Mouse (Mus musculus): Measurements from ENCODE around the gene Rprd1b. TPM values are rescaled to one million over a fixed set of nuclear protein-coding genes. Genes with fewer than 3 reads are reported as not detected.
A peak's percentile ranks its signal among the peaks of the same experiment; 100 is the strongest.

Rprd1b gene
- polyA plus RNA-seq, 1 experiment from 2014 or later, result 8.4 TPM

DNA sequence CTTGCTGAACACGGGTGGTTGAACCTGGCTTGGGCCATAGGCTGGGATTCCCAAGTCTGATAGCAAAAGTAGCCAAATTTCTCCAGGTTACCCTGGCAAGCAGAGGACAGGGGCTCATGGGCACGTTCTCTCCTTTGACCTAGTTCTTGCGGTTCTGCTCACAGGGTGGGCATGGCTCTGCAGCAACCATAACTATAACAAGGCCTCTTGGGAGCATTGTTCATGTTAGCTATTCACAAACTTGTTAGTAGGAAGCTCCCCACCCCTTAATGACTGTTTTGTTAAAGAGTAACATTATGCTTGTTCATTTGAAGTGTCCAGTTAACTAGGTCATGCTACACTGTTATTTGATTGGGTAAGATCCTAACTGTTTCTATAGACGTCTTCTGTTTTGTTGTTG is 137.5 kb downstream of the Rprd1b start:
- 93% methylated on average over 4 of the region's 4 CpGs for WGBS (ENCODE audit: missing documents)
- no peak overlapping the region for H3K27ac ChIP-seq

DNA sequence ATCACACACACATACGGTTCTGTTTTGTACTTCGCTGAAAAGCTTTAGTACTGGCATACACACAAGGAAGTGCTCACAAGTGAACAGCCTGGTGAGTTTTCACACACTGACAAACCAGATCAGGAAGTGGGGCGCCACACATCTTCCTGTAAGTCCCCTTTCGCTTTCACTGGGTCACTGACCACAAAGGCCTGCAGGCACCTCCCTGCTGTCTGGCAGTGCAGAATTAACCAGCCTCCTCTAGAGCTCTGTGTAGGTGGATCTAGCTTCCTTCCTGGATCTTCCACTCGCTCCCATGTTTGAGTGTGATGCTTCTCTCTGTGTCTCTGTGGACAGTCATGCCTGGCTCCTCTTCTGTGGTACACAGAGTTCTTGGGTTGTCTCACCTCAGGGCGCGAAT is 138.3 kb downstream of the Rprd1b start:
- Histone ChIP-seq H3K79me2 (ENCODE audit: inconsistent target) (no peaks in the 10 kb centered on the region), H3K36me3 (ENCODE audit: inconsistent target) (no peaks in the 10 kb centered on the region), H3K27ac (peak overlapping the region; percentile 51), H3K4me3 (ENCODE audit: inconsistent target) (no peak overlapping the region)
- 5% methylated on average over 7 of the region's 7 CpGs for WGBS (ENCODE audit: missing documents)

More for the DNA sequence above, 137.5 kb downstream of the Rprd1b start:
- no peaks in the 10 kb centered on the region for H3K36me3 ChIP-seq (ENCODE audit: inconsistent target)
- H3K79me2 ChIP-seq (ENCODE audit: inconsistent target), result no peaks in the 10 kb centered on the region
- H3K4me3 ChIP-seq (ENCODE audit: inconsistent target), result no peak overlapping the region

DNA sequence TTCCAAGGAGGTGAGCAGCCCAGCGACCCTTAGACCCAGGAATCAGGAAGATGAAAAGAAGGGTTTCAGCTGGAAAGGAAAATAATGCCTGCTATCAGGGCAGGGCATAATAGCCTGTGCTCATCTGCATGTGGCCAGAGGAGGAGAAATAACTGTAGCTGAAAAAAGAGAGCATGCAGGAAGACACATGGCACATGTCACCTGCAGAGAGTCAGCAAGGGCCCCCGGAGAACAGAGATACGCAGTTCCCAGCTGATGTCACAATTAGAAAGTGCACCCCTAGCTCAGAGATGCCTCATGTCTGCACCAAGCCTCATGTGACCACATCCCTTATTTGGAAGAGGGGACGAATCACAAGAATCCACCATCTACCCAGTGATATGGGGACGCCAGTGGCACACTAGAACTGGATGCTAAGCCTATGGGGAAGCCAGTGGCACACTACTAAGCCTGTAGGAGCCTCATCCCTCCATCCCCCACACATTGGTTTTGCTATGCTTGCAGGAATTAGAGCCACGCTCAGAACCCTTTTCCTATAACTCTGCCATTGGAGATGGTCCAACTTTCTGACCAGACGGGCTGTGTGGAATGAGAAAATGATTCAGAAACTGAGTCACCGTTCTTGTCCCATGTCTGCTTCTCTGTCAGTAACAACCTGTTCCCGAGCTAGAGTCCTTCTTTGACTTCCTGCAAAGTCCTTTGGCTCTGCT is 139.4 kb downstream of the Rprd1b start:
- 34% methylated on average over 9 of the region's 9 CpGs for whole genome bisulfite sequencing (ENCODE audit: missing documents)
- Histone ChIP-seq H3K4me3 (ENCODE audit: inconsistent target) (no peak overlapping the region), H3K27ac (peak overlapping the region; percentile 51), H3K36me3 (ENCODE audit: inconsistent target) (no peaks in the 10 kb centered on the region), H3K79me2 (ENCODE audit: inconsistent target) (no peaks in the 10 kb centered on the region)

DNA sequence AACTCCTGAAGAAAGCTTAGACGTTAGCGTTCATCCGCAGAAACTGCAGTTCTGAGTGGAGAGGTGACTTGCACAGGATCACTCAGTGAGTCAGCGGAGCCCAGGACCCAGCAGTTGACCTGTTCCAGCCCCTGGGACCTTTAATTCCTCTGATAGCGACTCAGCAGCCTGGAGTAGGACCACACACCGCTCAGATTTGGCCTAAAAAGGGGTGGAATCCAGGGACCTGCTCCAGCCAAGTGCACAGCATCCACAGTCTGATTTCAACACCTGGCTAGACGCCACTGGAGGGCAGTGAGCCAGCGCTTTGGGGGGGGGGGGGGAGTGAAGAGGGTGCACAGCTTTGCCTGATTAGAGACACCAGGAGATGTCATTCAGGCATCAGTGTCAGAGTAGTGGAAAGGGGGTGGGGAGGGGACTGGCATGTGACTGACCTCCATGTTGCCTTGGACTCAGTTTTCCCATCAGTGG is 140.5 kb downstream of the Rprd1b start:
- Histone ChIP-seq H3K27ac (no peak overlapping the region), H3K79me2 (ENCODE audit: inconsistent target) (no peaks in the 10 kb centered on the region), H3K4me3 (ENCODE audit: inconsistent target) (no peak overlapping the region), H3K36me3 (ENCODE audit: inconsistent target) (no peaks in the 10 kb centered on the region)
- 86% methylated on average over 7 of the region's 8 CpGs for WGBS (ENCODE audit: missing documents)

DNA sequence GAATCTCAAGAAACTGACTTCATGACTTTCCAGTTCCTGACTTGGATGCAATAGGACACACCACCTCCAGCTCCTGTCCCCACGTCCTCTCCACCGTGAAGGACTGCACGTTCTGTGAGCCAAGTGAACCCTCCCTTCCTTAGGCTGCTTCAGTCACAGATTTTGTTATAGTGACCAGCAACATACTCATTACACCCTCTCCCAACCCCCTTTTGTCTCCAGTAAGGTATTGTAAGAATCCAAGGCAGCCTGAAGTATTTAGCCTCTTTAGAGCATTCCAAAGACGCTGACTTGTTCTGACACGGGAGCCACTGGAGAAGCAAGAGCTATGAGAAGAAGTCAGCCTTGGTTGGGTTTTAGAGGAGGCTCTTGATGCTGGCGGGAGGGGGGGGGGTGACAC is 141.1 kb downstream of the Rprd1b start:
- no peaks in the 10 kb centered on the region for H3K36me3 ChIP-seq (ENCODE audit: inconsistent target)
- no peak overlapping the region for H3K4me3 ChIP-seq (ENCODE audit: inconsistent target)
- 89% methylated on average over 6 of the region's 6 CpGs for WGBS (ENCODE audit: missing documents)
- H3K27ac ChIP-seq, result no peak overlapping the region
- no peaks in the 10 kb centered on the region for H3K79me2 ChIP-seq (ENCODE audit: inconsistent target)

DNA sequence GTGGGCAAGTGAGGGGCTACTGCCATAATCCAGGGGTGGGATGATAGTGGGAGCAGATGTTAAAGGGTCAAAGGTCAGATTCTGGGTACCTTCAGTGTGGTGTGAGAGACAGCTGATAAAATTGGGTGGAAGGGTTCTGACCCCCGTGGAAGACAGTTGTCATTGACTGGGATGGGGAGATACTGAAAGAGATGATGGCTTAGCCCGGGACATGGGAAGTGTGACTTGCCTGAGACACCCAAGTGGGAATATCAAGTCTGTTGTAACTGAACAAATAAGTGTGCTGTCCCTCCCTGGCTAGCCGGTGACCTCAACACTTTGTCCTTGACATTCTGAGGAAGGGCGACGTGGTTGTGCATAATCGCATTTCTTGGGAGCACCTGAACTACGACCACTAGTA is 141.5 kb downstream of the Rprd1b start:
- Histone ChIP-seq H3K27ac (no peak overlapping the region), H3K36me3 (ENCODE audit: inconsistent target) (no peaks in the 10 kb centered on the region), H3K79me2 (ENCODE audit: inconsistent target) (no peaks in the 10 kb centered on the region), H3K4me3 (ENCODE audit: inconsistent target) (no peak overlapping the region)
- 97% methylated on average over 7 of the region's 7 CpGs for WGBS (ENCODE audit: missing documents)

DNA sequence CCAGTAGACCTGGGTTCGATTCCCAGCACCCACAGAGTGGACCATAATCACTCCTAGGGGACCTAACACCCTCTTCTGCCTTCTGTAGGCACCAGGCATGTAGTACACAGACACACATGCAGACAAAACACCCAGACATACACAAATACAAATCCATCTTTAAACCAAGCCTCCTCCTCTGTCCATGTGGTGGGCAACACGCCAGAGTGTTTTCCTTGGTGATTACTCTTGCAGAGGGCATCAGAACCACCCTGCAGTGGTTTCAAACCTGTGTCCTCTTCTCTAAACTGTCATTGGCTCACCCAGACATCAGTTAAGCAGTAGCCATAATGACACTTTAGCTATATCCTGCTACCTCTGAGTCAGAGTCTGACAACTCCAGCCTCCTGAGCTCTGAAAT is 142.1 kb downstream of the Rprd1b start:
- H3K4me3 ChIP-seq (ENCODE audit: inconsistent target), result no peak overlapping the region
- no peaks in the 10 kb centered on the region for H3K79me2 ChIP-seq (ENCODE audit: inconsistent target)
- no peak overlapping the region for H3K27ac ChIP-seq
- H3K36me3 ChIP-seq (ENCODE audit: inconsistent target), result no peaks in the 10 kb centered on the region
- WGBS (ENCODE audit: missing documents), result 87% methylated on average over 2 of the region's 2 CpGs

DNA sequence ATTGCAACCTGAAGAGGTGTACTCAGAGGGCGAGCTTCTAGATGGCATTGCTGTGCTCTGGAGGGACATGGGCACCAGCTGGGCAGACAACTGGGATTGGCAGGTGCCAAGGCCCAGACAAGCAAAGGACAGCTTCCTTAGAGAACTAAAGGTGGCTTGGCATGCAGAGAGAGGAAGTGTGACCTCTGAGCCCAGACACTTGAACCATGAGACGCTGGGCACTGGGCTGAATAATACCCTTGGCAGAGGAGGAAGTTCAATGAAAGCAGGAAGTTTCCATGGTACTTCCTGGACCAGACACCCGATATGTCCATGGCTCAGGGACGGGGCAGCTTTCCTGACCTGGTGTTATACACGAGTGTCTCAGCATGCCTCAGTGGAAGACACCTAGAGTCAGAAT is 146.1 kb downstream of the Rprd1b start:
- H3K4me3 ChIP-seq (ENCODE audit: inconsistent target), result no peak overlapping the region
- 13% methylated on average over 5 of the region's 5 CpGs for WGBS (ENCODE audit: missing documents)
- H3K27ac ChIP-seq, result peak overlapping the region; percentile 77
- H3K79me2 ChIP-seq (ENCODE audit: inconsistent target), result no peaks in the 10 kb centered on the region
- H3K36me3 ChIP-seq (ENCODE audit: inconsistent target), result no peaks in the 10 kb centered on the region

DNA sequence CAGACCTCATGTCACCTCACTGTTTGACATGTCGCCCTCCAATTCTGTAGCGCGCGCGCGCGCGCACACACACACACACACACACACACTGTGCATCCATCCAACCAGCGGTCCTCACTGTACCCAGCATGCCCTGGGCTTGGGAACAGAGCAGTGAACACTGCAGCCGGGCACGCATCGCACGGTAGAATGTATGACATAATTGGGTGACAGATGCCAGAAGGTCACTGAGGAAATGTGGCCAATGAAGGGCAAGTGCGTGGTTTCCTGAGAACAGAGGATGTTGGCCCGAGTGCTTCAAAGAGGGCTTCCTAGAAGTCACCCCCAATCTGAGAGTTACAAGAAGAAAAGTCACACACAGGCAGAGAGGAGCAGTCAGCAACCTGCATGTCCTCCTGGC is 146.7 kb downstream of the Rprd1b start:
- Histone ChIP-seq H3K36me3 (ENCODE audit: inconsistent target) (no peaks in the 10 kb centered on the region), H3K79me2 (ENCODE audit: inconsistent target) (no peaks in the 10 kb centered on the region), H3K4me3 (ENCODE audit: inconsistent target) (no peak overlapping the region), H3K27ac (peak overlapping the region; percentile 77)
- 14% methylated on average over 15 of the region's 15 CpGs for WGBS (ENCODE audit: missing documents)

DNA sequence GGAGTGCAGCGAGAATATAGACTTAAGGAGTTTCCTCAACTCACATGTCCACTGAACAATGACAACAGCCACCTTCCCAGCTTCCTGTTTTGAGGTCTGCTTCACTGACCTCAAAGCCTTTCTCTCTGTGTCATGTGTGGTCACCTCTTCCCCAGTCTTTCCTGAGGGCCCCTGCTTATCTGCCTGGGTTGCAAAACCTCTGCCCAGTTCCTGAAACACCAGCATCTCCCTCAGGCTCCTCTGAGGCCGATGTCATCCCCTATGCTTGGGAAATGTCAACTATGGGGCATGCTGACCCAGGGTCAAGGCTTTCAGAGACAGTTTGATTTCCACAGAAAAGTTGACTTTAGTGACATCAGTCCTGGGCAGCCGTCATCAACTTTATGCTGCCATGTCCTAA is 147.1 kb downstream of the Rprd1b start:
- no peak overlapping the region for H3K4me3 ChIP-seq (ENCODE audit: inconsistent target)
- H3K36me3 ChIP-seq (ENCODE audit: inconsistent target), result no peaks in the 10 kb centered on the region
- WGBS (ENCODE audit: missing documents), result 0% methylated on average over 3 of the region's 3 CpGs
- no peaks in the 10 kb centered on the region for H3K79me2 ChIP-seq (ENCODE audit: inconsistent target)
- H3K27ac ChIP-seq, result peak overlapping the region; percentile 77

DNA sequence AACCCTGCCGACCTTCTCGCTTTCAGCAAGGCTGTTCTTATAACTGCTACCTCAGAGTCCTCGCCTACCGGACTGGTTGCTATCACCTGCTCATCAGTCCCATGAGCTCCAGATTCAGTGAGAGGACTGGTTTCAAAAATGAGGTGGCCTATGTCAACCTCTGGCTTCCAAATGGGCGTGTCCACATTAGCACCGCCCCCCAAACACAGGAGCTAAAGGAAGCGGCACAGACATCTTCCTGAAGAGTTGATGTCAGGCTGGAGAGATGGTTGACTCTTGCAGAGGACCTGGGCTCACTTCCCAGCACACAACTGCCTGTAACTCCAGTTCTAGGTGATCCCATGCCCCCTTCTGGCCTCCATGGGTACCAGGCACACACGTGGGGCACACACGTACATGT is 148.5 kb downstream of the Rprd1b start:
- WGBS (ENCODE audit: missing documents), result 92% methylated on average over 9 of the region's 9 CpGs
- Histone ChIP-seq H3K4me3 (ENCODE audit: inconsistent target) (no peak overlapping the region), H3K36me3 (ENCODE audit: inconsistent target) (no peaks in the 10 kb centered on the region), H3K27ac (no peak overlapping the region), H3K79me2 (ENCODE audit: inconsistent target) (no peaks in the 10 kb centered on the region)

DNA sequence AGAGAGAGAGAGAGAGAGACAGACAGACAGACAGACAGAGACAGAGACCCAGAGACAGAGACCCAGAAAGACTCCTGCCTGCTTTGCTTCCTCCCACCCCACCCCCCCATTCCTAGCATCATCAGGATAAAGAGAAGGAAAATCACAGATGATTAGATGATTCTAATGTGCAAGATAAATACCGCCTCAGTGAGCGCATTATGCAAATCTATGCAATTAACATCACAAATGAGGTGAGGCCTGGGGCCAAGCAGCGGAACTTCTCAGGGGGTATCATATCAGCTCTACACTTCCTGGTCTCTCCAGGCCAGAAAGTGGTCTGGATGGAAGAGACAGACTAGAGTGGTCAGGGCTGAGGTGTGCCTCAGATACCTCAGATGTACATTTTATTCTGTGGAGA is 149.3 kb downstream of the Rprd1b start:
- 93% methylated on average over 3 of the region's 3 CpGs for WGBS (ENCODE audit: missing documents)
- Histone ChIP-seq H3K79me2 (ENCODE audit: inconsistent target) (no peaks in the 10 kb centered on the region), H3K27ac (no peak overlapping the region), H3K36me3 (ENCODE audit: inconsistent target) (no peaks in the 10 kb centered on the region), H3K4me3 (ENCODE audit: inconsistent target) (no peak overlapping the region)

DNA sequence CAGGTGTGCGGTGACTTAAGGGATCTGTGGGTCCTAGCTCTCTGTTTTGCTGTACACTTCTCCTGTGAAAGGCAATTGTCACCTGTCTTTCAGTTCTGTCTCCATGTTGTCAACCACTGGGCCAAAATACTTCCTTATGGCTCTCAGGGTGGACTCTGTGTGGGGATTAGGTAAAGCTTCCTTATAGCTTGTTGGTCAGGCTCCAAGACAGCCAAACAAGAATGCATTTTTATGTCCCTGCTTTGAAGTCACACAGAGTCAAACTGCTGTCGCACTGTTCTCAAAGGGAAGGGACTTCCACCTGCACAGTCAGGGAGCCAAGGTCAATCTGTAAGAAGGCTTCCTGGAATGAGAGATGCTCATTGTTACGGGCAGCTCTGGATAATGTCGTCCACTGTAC is 149.8 kb downstream of the Rprd1b start:
- H3K4me3 ChIP-seq (ENCODE audit: inconsistent target), result no peak overlapping the region
- no peaks in the 10 kb centered on the region for H3K79me2 ChIP-seq (ENCODE audit: inconsistent target)
- WGBS (ENCODE audit: missing documents), result 94% methylated on average over 4 of the region's 4 CpGs
- no peak overlapping the region for H3K27ac ChIP-seq
- H3K36me3 ChIP-seq (ENCODE audit: inconsistent target), result no peaks in the 10 kb centered on the region

DNA sequence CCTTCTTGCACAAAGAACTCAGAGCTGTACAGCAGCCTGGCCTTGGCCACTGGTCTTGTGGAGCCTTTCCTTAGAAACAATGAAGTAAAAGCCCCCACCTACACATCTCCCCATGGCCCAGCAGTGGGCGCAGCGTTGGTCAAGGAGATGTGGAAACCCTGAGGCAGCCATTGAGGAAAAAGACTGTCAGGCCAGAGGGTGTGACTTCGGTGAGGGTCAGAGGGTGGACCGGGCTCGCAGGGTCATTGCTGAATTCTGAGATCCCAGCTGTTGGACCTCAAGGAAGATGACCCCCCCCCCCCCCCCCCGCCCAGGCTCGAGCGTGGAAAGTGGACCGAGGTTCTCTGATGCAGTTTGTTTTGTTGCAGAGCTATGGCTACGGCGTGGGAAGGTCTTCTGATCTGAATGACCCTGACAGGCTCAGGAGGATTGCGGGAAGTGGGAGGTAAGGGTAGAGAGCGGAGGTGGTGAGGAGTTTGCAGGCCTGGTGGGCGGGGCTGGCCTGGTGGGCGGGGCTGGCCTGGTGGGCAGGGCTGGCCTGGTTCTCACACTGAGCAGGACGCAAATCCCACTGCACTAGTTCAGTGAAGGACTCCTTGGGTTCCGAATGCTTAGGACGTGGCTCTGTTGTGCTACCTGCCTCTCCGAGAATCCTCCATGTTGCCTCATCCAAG is 150.5 kb downstream of the Rprd1b start:
- 39% methylated on average over 16 of the region's 19 CpGs for WGBS (ENCODE audit: missing documents)
- no peak overlapping the region for H3K4me3 ChIP-seq (ENCODE audit: inconsistent target)
- H3K79me2 ChIP-seq (ENCODE audit: inconsistent target), result no peaks in the 10 kb centered on the region
- no peak overlapping the region for H3K27ac ChIP-seq
- no peaks in the 10 kb centered on the region for H3K36me3 ChIP-seq (ENCODE audit: inconsistent target)

DNA sequence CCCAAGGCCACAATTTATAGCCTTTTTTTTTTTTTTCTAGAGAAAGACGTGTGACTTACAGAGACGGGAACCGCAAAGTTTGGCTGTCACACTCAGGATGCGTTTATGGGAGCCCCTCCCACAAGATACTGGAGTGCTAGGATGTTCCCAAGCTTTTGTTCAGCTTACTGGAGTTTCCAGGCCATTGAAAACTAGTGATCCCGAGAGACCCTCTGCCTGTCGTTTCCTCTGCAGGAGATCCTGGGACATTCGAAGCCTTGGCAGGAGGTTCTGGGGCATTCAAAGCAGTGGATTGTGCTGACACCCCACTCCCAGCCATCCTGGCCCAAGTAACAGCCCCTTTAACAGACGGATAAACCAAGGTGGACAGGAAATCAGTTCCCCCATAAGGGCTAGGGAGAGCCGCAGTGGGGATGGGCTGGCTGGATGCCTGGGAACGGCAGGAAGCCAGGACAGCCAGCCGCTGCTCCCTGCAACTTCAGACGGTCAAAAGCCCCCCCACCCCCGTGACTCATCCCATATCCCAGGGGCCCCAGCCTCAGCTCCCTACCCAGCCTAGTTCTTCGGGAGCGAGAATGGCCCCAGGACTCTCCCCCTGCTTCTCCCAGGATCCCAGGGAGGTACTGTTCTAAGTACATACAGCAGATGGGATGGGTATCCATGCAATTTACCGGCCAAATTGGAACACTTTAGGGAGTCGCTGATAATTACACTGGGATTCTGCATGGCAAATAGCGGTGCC is 151.2 kb downstream of the Rprd1b start:
- H3K4me3 ChIP-seq (ENCODE audit: inconsistent target), result no peak overlapping the region
- H3K36me3 ChIP-seq (ENCODE audit: inconsistent target), result no peaks in the 10 kb centered on the region
- 62% methylated on average over 18 of the region's 18 CpGs for WGBS (ENCODE audit: missing documents)
- no peak overlapping the region for H3K27ac ChIP-seq
- H3K79me2 ChIP-seq (ENCODE audit: inconsistent target), result no peaks in the 10 kb centered on the region
